Mouse (Mus musculus) heart, embryonic 16.5 days (tissue): ENCODE data around the gene A430005L14Rik. TPM values are rescaled to one million over a fixed set of nuclear protein-coding genes. Genes with fewer than 3 reads are reported as not detected.
A peak's percentile ranks its signal among the peaks of the same experiment; 100 is the strongest.

ENCODE experiments used
- ATAC-seq: fragments of 200-750 bp; cut with Nextera tagmentation; replicated peaks from 2 replicates; pipeline ENCODE4 v1.8.0; 2017; ENCODE audit warnings: moderate number of reproducible peaks; ENCODE audit not compliant: insufficient read depth, low FRiP score; ENCODE audit errors: extremely low read depth
- H3K27ac ChIP-seq: fragments of 300-500 bp; sonication (generic); 2 replicates; pipeline ENCODE4 v1.5.1; 2014; ENCODE audit warnings: mild to moderate bottlenecking, low read length, control low read depth, moderate library complexity
- H3K27me3 ChIP-seq: fragments of 300-500 bp; sonication (generic); 2 replicates; pipeline ENCODE4 v1.6.1; 2014; ENCODE audit warnings: low read length, mixed read lengths; ENCODE audit not compliant: control insufficient read depth, insufficient read depth
- H3K36me3 ChIP-seq: fragments of 300-500 bp; sonication (generic); 2 replicates; pipeline ENCODE4 v1.6.1; 2014; ENCODE audit not compliant: control insufficient read depth, insufficient read depth
- H3K4me1 ChIP-seq: fragments of 300-500 bp; sonication (generic); 2 replicates; pipeline ENCODE4 v1.6.1; 2014; ENCODE audit warnings: low read length, mixed read lengths; ENCODE audit not compliant: control insufficient read depth, insufficient read depth
- H3K4me2 ChIP-seq: fragments of 300-500 bp; sonication (generic); 2 replicates; pipeline ENCODE4 v1.6.1; 2014; ENCODE audit warnings: low read depth, mild to moderate bottlenecking, control low read depth, low read length
- H3K4me3 ChIP-seq: fragments of 300-500 bp; sonication (generic); 2 replicates; pipeline ENCODE4 v1.5.1; 2014; ENCODE audit warnings: mild to moderate bottlenecking, control low read depth, low read length
- H3K9ac ChIP-seq: fragments of 300-500 bp; sonication (generic); 2 replicates; pipeline ENCODE4 v1.6.1; 2014; ENCODE audit warnings: low read length, control low read depth
- H3K9me3 ChIP-seq: fragments of 300-500 bp; sonication (generic); replicated peaks from 2 replicates; pipeline ENCODE4 v1.6.1; 2016; ENCODE audit warnings: low read length; ENCODE audit not compliant: control insufficient read depth
- WGBS: fragments of 180-500 bp; shearing (Covaris S2); extraction: QIAGEN DNeasy Blood & Tissue Kit; methylation state at CpG from one replicate; pipeline ENCODE4 v1.1.7; 2014; 5-methylcytosine and 5-hydroxymethylcytosine counted together
- polyA plus RNA-seq: library from polyadenylated mRNA; unstranded; fragments of >200 nt; fragmentation: Nextera tagmentation; extraction: Ambion mirVana; gene quantifications from 2 replicates; pipeline ENCODE4 v1.2.1, GENCODE M21; 2015

A430005L14Rik gene
- polyA plus RNA-seq, 1 experiment from 2014 or later = 48.4 TPM

GRCm38 (mm10) chr4:153929921-153930320 is 27.1 kb upstream of the A430005L14Rik start:
- H3K9ac ChIP-seq = no peak overlapping the region
- ATAC-seq = no peak
- H3K27me3 ChIP-seq = no peaks in the 10 kb centered on the region
- no peaks in the 10 kb centered on the region for H3K36me3 ChIP-seq
- no peaks in the 10 kb centered on the region for H3K9me3 ChIP-seq
- H3K4me1 ChIP-seq = no peaks in the 10 kb centered on the region
- H3K27ac ChIP-seq = no peak overlapping the region
- WGBS = 59% methylated on average over 4 of the region's 4 CpGs
- no peak overlapping the region for H3K4me2 ChIP-seq
- no peak overlapping the region for H3K4me3 ChIP-seq

DNA sequence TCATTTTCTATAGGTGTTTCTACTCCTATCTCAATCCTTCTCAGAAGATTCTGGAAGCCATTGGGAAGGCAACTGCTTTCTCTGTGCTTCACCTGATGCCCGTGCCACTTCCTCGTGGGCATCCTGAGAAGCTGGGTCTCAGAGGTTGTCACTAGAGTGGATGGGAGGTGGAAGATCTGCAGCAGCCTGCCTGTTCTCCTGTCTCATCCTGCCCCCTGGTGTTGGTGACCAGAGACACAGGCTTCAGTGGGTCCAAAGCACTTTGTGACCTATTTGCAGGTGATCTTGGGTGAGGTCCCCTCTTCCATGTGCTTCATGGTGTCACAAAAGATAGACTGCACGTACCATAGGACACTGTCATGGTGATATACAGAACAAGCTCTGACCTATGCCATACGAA is 13.8 kb upstream of the A430005L14Rik start:
- no peak overlapping the region for H3K9ac ChIP-seq
- peaks cover 46% of the 10 kb centered on the region for H3K27me3 ChIP-seq
- H3K9me3 ChIP-seq = no peaks in the 10 kb centered on the region
- ATAC-seq = no peak
- no peaks in the 10 kb centered on the region for H3K4me1 ChIP-seq
- 50% methylated on average over 4 of the region's 4 CpGs for WGBS
- no peak overlapping the region for H3K4me2 ChIP-seq
- H3K36me3 ChIP-seq = no peaks in the 10 kb centered on the region
- no peak overlapping the region for H3K4me3 ChIP-seq
- no peak overlapping the region for H3K27ac ChIP-seq

DNA sequence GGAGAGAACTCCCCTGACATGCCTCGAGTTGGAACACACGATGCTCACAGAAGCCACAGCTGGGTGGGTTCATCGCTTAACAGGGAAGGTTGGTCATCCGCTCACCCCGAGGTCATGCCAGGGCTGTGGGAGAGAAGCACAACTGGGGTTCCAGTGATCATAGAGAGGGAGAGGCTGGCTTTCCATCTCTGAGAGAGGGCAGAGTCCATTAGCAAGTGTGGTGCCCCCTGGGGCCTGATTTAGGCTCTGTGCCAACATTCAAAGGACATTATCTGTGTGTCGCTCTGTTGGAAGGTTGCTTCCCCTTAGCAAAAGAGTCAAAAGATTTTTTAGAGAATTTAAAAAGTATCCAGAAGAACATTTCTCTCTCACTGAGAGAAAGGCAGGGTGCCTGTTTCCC is 12.8 kb upstream of the A430005L14Rik start:
- Histone ChIP-seq H3K4me1 (no peaks in the 10 kb centered on the region), H3K27me3 (peaks cover 52% of the 10 kb centered on the region), H3K4me2 (no peak overlapping the region), H3K27ac (no peak overlapping the region), H3K9ac (no peak overlapping the region), H3K36me3 (no peaks in the 10 kb centered on the region), H3K9me3 (no peaks in the 10 kb centered on the region), H3K4me3 (no peak overlapping the region)
- ATAC-seq = no peak
- 42% methylated on average over 6 of the region's 6 CpGs for WGBS

DNA sequence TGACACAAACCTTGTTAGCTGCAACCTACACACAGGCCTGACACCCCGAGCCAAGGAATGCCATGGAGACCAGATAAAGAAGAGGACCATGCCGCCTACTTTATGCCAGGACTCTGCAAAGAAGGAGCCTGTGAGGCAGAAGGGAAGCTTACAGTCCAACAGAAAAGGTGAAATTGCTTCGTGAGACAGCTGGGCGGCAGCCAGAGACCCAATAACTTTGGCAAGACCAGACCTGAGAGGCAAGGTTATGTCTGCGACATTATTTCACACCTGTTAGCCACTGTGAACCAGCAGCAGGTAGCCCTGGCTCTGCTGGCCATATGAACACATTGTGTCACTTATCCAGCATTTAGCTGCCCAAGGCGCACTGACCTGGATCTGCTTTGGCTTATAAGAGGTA is 11.3 kb upstream of the A430005L14Rik start:
- H3K27me3 ChIP-seq = peaks cover 50% of the 10 kb centered on the region

GRCm38 (mm10) chr4:153950372-153950771 is 6.7 kb upstream of the A430005L14Rik start:
- WGBS = 59% methylated on average over 2 of the region's 2 CpGs
- Histone ChIP-seq H3K9me3 (no peaks in the 10 kb centered on the region), H3K4me3 (no peak overlapping the region), H3K4me1 (no peaks in the 10 kb centered on the region), H3K4me2 (no peak overlapping the region), H3K27ac (no peak overlapping the region), H3K27me3 (peaks cover 36% of the 10 kb centered on the region), H3K9ac (no peak overlapping the region), H3K36me3 (no peaks in the 10 kb centered on the region)
- no peak for ATAC-seq

More for the DNA sequence above, 11.3 kb upstream of the A430005L14Rik start:
- Histone ChIP-seq H3K9ac (no peak overlapping the region), H3K9me3 (no peaks in the 10 kb centered on the region), H3K36me3 (no peaks in the 10 kb centered on the region), H3K4me1 (no peaks in the 10 kb centered on the region), H3K4me2 (no peak overlapping the region), H3K4me3 (no peak overlapping the region), H3K27ac (no peak overlapping the region)
- WGBS = 68% methylated on average over 6 of the region's 6 CpGs
- ATAC-seq = no peak

DNA sequence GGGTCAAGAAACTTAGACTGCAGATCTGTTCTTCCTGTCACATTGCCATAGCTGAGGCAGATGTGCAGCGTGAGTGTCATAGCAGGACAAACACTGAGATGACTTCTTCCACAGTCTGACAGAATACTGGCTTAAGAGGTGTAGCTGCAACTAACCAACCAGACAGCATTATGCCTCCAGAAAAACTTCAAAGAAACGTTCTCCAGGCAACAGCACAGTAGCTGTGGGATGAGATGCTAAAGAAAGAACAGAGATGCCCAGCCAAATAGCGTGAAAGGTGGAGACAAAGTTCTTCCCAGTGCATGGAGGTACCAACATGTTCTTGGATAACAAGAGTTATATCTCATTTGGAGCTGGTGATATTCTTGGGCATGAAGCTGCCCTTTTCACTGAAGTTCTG is 5.9 kb upstream of the A430005L14Rik start:
- H3K9me3 ChIP-seq = no peaks in the 10 kb centered on the region
- no peaks in the 10 kb centered on the region for H3K4me1 ChIP-seq
- peaks cover 30% of the 10 kb centered on the region for H3K27me3 ChIP-seq
- WGBS = 60% methylated on average over 3 of the region's 3 CpGs
- H3K9ac ChIP-seq = no peak overlapping the region
- no peak overlapping the region for H3K4me2 ChIP-seq
- H3K4me3 ChIP-seq = no peak overlapping the region
- ATAC-seq = no peak
- H3K27ac ChIP-seq = no peak overlapping the region
- H3K36me3 ChIP-seq = no peaks in the 10 kb centered on the region

- H3K9me3 ChIP-seq = no peaks in the 10 kb centered on the region
- no peak overlapping the region for H3K4me2 ChIP-seq
- no peak for ATAC-seq
- H3K27ac ChIP-seq = no peak overlapping the region
- WGBS = 53% methylated on average over 5 of the region's 5 CpGs
- H3K9ac ChIP-seq = no peak overlapping the region
- no peaks in the 10 kb centered on the region for H3K4me1 ChIP-seq
- H3K36me3 ChIP-seq = no peaks in the 10 kb centered on the region
- H3K4me3 ChIP-seq = no peak overlapping the region
- peaks cover 25% of the 10 kb centered on the region for H3K27me3 ChIP-seq
Measured at GRCm38 (mm10) chr4:153951692-153952091, 5.3 kb upstream of the A430005L14Rik start.

DNA sequence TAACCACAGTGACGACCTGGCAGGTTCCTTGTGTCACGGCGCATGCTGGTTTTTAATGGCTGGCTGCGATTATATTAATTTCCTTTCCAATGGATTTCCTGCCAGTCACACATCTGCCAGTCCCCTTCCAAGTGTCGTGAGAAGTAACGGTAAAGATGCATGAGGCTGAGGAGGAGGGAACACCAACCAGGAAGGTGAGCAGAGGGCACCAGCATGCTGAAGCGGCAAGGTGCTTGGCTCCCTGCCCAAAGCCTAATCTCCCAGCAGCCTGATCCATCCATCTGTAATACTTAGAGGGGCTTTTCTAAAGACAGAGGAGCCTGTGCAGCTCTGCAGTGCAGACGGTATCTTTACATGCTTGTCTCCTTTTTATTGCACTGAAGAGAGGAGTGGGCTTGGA is 1.4 kb upstream of the A430005L14Rik start:
- H3K4me1 ChIP-seq = peaks cover 12% of the 10 kb centered on the region
- no peak overlapping the region for H3K27ac ChIP-seq
- no peak overlapping the region for H3K4me3 ChIP-seq
- no peaks in the 10 kb centered on the region for H3K9me3 ChIP-seq
- no peaks in the 10 kb centered on the region for H3K36me3 ChIP-seq
- H3K27me3 ChIP-seq = peaks cover 5% of the 10 kb centered on the region; the same call in 1 of the 2 replicates
- no peak for ATAC-seq
- no peak overlapping the region for H3K4me2 ChIP-seq
- H3K9ac ChIP-seq = no peak overlapping the region
- WGBS = 77% methylated on average over 8 of the region's 8 CpGs

GRCm38 (mm10) chr4:153957444-153958250 is 610 bp downstream of the A430005L14Rik start:
- Histone ChIP-seq H3K4me2 (peak overlapping the region; percentile 90), H3K27me3 (peaks cover 3% of the 10 kb centered on the region; the same call in 1 of the 2 replicates), H3K9ac (peak overlapping the region; percentile 95), H3K9me3 (no peaks in the 10 kb centered on the region), H3K4me3 (peak overlapping the region; percentile 86), H3K36me3 (peaks cover 7% of the 10 kb centered on the region), H3K4me1 (peaks cover 12% of the 10 kb centered on the region), H3K27ac (peak overlapping the region; percentile 90)
- under 1% methylated on average over 32 of the region's 37 CpGs for WGBS
- no peak; the same call in 1 of the 2 replicates for ATAC-seq
